Comparison of ENCODE assay signal across 24 mouse cellular contexts in genomic region chr3:137372854-137373253, GRCm38 (mm10). TPM values are rescaled to one million over a fixed set of nuclear protein-coding genes. Genes with fewer than 3 reads are reported as not detected.
A peak's percentile ranks its signal among the peaks of the same experiment; 100 is the strongest.
DNase-seq lines count a peak whose midpoint lies in the region; TF ChIP-seq lines count a peak whose summit lies in the region.
"Had no signal": no experiment of that assay in that cellular context is flagged by ENCODE, and none has a peak within 500 bp of the region (broad histone marks: within the 10 kb centered on the region; RNA-seq: fewer than 3 reads in every experiment).

No protein-coding gene starts in this region.

- H3K79me2 ChIP-seq in heart, adult 2 months (replicated peaks; ENCODE audit: control insufficient read depth, insufficient read depth, low read length) = no peaks in the 10 kb centered on the region

- intact Hi-C loops in heart, adult 2 months (cut with DNase I) = loop anchor here (2.0 to 10.0 kb wide), 2 partner anchors 32 to 48 kb away; partner anchors contain the start of gene Emcn

- 34% methylated on average over 4 of the region's 4 CpGs for WGBS in heart, adult 2 months

- no peak for TF ChIP-seq EP300 in heart, adult 2 months (IDR thresholded peaks at IDR 0.05; ENCODE audit: insufficient read depth, low read depth, low read length)

- H3K27ac ChIP-seq in heart, adult 2 months = peak overlapping the region; percentile 58
- H3K27ac ChIP-seq in layer of hippocampus, adult 2 months = peak overlapping the region; percentile 40; the same call in 1 of the 2 replicates
- H3K27ac ChIP-seq: embryonic facial prominence, embryonic 13.5 days; embryonic facial prominence, embryonic 15.5 days; forebrain, embryonic 10.5 days; forebrain, embryonic 12.5 days had no signal

- TF ChIP-seq POLR2A in heart, adult 2 months (IDR thresholded peaks at IDR 0.05; ENCODE audit: insufficient read depth, low read depth, low read length) = no peak

- H3K4me3 ChIP-seq in heart, adult 2 months = no peak overlapping the region
- no peak overlapping the region for H3K4me3 ChIP-seq in layer of hippocampus, adult 2 months
- H3K4me3 ChIP-seq: embryonic facial prominence, embryonic 13.5 days; embryonic facial prominence, embryonic 15.5 days; erythroblast, embryonic 14.5 days; forebrain, embryonic 10.5 days; forebrain, embryonic 12.5 days had no signal

- no peaks in the 10 kb centered on the region for H3K27me3 ChIP-seq in heart, adult 2 months (ENCODE audit: control insufficient read depth, insufficient read depth, low read length)
- H3K27me3 ChIP-seq: embryonic facial prominence, embryonic 13.5 days; embryonic facial prominence, embryonic 15.5 days; forebrain, embryonic 12.5 days had no signal

- no peak for TF ChIP-seq CTCF in heart, adult 2 months (IDR thresholded peaks at IDR 0.05)
- TF ChIP-seq CTCF in layer of hippocampus, adult 2 months (conservative IDR thresholded peaks at IDR 0.05) = no peak

- no peak for DNase-seq in heart, adult 2 months
- DNase-seq in heart, postnatal 4 days = no peak
- DNase-seq in layer of hippocampus, adult 2 months (ENCODE audit: low spot score in 2 of 2) = no peak
- DNase-seq in layer of hippocampus, adult 11-12 months (ENCODE audit: low spot score) = no peak
- DNase-seq in lung, postnatal 36 days = peak; percentile 8
- DNase-seq in lung, adult 18-20 months = no peak
- DNase-seq: adrenal gland, adult 2 months; adrenal gland, postnatal 10 days; adrenal gland, postnatal 25 days; cerebellum, adult 11 months; cerebellum, adult 18-20 months; cerebellum, adult 8-10 months; cerebellum, adult 9-11 months; cerebellum, postnatal 14 days; cerebellum, postnatal 36 days; embryo, embryonic 11 days had no signal

- H3K4me1 ChIP-seq in heart, adult 2 months (ENCODE audit: control insufficient read depth, insufficient read depth, low read length) = no peaks in the 10 kb centered on the region; the same call in 1 of the 2 replicates
- H3K4me1 ChIP-seq: embryonic facial prominence, embryonic 13.5 days; embryonic facial prominence, embryonic 15.5 days; forebrain, embryonic 12.5 days had no signal

- H3K9ac ChIP-seq in heart, adult 2 months (ENCODE audit: low read depth, low read length) = no peak overlapping the region
- H3K9ac ChIP-seq: embryonic facial prominence, embryonic 13.5 days; embryonic facial prominence, embryonic 15.5 days; forebrain, embryonic 12.5 days had no signal

- peaks cover 10% of the 10 kb centered on the region for H3K36me3 ChIP-seq in heart, adult 2 months (ENCODE audit: control insufficient read depth, insufficient read depth, low read length)
- H3K36me3 ChIP-seq: embryonic facial prominence, embryonic 13.5 days; embryonic facial prominence, embryonic 15.5 days; forebrain, embryonic 10.5 days; forebrain, embryonic 12.5 days had no signal

RNA-seq across cellular contexts. Expression of gene Emcn, which starts 32.0 kb away (rescaled TPM):
- 10 to 100 TPM; 47.6 to 59.4 TPM for total RNA-seq in heart, adult 2 months (2021)
- polyA plus RNA-seq in heart, adult 2 months (2012; rRNA removed) = 44.1 and 87.6 TPM in 2 replicates
- 10 to 100 TPM; 62.9 TPM for total RNA-seq in heart, postnatal 4 days (2021)
- 1 to 10 TPM; 5.9 to 6.1 TPM for total RNA-seq in layer of hippocampus, adult 2 months (2021)
- total RNA-seq: ES-E14, MEL had no signal
- polyA plus RNA-seq: C2C12; erythroblast, embryonic 14.5 days had no signal

Comparison
In these comparisons a context has a peak if more than half of its experiments do, and no peak if none do; other contexts are left out.
1. RNA of gene Emcn, which starts 32.0 kb away (total RNA-seq): 62.9 TPM in heart, postnatal 4 days and 47.6 to 59.4 TPM in heart, adult 2 months; 5.9 to 6.1 TPM in layer of hippocampus, adult 2 months; every median in the first group is over 4 times any median in the second.